Mouse (Mus musculus): ENCODE measurements at regions not wholly inside any gene's neighbourhood (a gene's known extent, or its start where the extent isn't known, plus 50 kb on each side); places are given as distances from the start of the nearest gene placed in this dataset.

GRCm38 (mm10) chr3:52576703-52577244, 308.6 kb downstream of the Foxo1 start:
- no peak for DNase-seq
- intact Hi-C loops (cut with DNase I; ENCODE audit: low total_unique reads), result no loop called here

- intact Hi-C loops (cut with DNase I; ENCODE audit: low total_unique reads), result no loop called here
- no peak for DNase-seq
These were observed 307.2 kb downstream of the Foxo1 start for GRCm38 (mm10) chr3:52575237-52575798.

- intact Hi-C loops (cut with DNase I; ENCODE audit: low total_unique reads), result no loop called here
- DNase-seq, result no peak
These were observed 306.2 kb downstream of the Foxo1 start for GRCm38 (mm10) chr3:52574341-52574740.

DNA sequence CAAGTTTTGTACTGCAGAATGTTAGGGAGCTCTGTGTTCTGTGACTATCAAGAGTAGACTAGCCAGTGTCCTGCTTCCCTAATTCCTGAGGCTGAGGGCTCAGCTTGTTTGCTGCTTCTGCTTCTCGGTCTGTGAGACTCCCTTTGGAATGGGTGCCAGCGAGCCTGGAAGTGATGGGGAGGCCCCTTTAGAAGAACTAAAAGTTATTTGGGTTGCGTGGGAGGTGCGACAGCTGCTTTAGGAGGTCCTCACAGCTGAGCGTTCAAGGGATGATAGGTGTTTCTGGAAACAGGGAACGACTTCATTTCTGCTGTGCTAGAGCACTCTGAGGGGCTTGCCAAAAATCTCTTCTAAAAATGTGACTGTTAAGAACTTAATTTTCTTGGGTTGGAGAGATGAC, 305.7 kb downstream of the Foxo1 start:
- peak; percentile 12 for DNase-seq
- intact Hi-C loops (cut with DNase I; ENCODE audit: low total_unique reads), result no loop called here

- no peak for DNase-seq
- intact Hi-C loops (cut with DNase I; ENCODE audit: low total_unique reads), result no loop called here
These were observed 304.7 kb downstream of the Foxo1 start for GRCm38 (mm10) chr3:52572514-52573485.

DNA sequence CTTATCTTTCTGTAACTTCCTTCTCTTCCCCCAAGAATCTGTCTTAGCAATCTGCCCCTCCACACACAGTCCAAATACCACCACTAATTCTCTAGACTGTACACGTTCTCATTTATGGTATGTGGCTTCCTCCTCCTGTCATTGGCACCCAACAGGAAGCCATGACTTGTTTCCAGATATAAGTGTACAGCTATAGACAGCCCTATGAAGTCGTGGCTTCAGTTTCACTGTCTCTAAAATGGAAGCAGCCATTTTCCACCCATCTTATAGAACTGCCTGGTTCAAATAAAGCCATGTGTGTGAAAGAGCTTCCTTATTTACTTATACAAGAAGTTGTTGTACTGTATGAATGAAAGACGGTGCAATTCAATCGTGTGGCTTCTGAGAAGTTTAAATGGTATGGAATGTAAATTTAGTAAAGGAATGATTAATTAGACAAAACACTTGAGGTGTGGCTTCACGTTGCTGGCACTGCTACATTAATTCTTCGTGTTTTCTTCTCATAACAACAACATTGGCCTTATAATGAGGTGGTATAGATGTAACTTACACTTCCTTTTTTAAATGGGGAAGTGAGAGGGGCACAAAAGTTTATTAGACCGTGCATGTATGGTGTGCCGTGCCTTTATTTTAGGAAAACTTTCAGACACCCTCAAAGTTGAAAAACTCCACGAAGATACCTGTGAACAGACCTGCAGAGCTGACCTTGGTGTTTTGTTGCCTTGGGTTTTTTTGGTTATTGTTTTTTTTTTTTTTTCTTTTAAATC, 299.7 kb downstream of the Foxo1 start:
- DNase-seq, result no peak
- intact Hi-C loops (cut with DNase I; ENCODE audit: low total_unique reads), result no loop called here

DNA sequence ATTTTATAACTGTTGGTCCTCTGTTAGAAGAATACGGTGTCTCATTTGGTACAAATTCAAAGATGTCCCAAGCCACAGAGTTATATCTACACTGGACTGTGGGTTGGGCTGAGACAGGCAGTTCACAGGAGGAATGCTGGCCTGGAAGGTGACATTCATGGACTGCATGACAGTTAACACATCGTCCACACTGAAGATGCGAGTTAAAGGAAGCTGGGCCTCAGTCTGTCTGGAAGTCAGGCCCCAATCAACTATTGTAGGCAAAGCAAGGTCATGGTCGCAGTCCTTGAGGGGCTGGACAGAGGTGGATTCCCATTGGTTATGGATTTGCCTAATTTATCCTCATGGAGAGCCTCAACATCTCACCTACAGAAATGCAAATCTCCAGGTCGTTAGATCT, 295.5 kb downstream of the Foxo1 start:
- intact Hi-C loops (cut with DNase I; ENCODE audit: low total_unique reads), result no loop called here
- no peak for DNase-seq

- intact Hi-C loops (cut with DNase I; ENCODE audit: low total_unique reads), result no loop called here
- DNase-seq, result no peak
These were observed 294.7 kb downstream of the Foxo1 start for GRCm38 (mm10) chr3:52562816-52563215.

DNA sequence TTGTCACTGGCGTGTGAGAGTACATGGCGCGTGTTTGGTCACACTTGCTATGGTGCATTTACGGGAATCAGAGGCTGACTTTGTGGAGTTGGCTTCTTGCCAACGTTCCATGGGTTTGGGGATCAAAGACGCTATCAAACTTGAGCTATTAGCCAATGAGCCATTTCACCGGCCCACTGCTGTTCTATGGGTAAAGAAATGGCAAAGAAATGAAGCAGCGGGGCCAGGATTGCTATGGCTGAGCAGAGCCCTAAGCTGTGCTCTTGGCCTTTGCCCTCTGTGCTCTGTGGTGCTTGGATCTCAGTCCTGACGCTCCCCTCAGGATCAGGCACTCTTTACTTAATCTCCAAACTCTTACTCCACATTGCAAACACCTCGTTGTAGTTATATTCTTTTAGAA, 291.3 kb downstream of the Foxo1 start:
- DNase-seq, result no peak
- intact Hi-C loops (cut with DNase I; ENCODE audit: low total_unique reads), result no loop called here

- no peak for DNase-seq
- intact Hi-C loops (cut with DNase I; ENCODE audit: low total_unique reads), result no loop called here
These were observed 290.6 kb downstream of the Foxo1 start for GRCm38 (mm10) chr3:52558765-52559164.

DNA sequence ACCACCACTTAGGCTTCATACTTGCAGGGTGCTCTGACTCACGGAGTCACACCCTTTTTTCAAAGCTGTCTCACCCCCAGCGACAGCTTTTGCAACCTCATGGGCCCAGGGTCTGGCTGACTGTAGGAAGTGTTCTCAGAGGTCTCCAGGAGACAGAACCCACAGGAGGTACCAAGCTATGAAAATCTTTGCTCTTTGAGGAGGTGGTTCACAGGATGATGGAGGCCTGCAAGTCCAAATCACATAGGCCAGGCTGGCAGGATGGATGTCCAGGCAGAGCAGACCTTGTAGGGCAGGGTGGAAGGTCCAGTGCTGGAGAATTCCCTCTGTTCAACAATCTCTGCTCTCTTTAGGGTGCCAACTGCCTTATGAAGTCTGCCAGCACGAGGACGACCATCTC, 289.2 kb downstream of the Foxo1 start:
- DNase-seq, result no peak
- intact Hi-C loops (cut with DNase I; ENCODE audit: low total_unique reads), result no loop called here

GRCm38 (mm10) chr3:52555038-52555437, 286.9 kb downstream of the Foxo1 start:
- no peak for DNase-seq

GRCm38 (mm10) chr3:52554490-52554889, 286.4 kb downstream of the Foxo1 start:
- intact Hi-C loops (cut with DNase I; ENCODE audit: low total_unique reads), result no loop called here

More at GRCm38 (mm10) chr3:52555038-52555437, 286.9 kb downstream of the Foxo1 start:
- intact Hi-C loops (cut with DNase I; ENCODE audit: low total_unique reads), result no loop called here

DNA sequence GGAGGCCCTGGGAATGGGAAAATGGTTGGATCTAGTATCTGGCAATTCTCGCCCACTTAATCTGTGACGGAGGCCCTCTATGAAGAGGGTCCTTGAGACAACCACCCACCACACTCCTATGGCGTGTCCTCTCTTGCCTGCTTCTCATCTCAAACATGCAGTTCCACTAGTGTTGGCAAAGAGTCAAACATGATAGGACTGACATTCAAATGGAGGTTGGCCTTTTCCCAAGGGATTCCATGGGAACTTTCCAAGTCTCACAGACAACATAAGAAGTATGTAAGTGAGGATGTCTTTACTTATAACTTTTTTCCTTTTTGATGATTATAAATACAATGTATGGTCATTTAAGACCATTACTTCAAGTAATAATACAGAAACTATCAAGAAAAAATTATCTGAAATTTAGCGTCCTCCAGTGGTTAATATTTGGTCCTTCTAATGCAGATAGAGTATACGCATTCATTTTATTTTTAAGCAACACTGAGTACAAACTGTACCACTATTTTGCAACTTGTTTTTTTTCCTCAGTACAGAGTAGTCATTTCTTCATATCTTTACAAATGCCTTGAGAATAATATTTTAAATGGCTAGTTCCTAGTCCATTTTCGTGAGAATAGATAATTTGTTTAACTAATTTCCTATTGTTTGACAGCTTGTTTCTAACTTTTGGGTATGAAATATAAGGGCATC, 280.2 kb downstream of the Foxo1 start:
- DNase-seq, result no peak
- intact Hi-C loops (cut with DNase I; ENCODE audit: low total_unique reads), result no loop called here

More at GRCm38 (mm10) chr3:52554490-52554889, 286.4 kb downstream of the Foxo1 start:
- no peak for DNase-seq

DNA sequence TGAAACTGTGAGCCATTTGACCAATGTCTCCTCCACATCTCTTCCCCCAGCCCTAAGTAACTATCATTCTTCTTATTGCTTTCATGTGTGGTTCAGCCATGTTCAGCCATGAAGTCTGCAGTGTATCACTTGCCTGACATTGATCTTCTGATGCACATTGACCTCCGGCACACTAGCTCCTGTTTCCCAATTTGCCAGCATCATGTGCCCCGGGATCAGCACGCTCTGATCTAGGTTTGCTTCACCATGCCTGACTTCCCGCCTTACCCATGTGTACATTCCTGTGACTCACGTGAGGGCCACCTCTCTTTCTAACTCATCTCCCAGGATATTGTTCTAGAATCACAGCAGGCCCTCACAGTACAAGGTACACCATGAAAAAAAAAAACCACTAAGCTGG, 277.9 kb downstream of the Foxo1 start:
- intact Hi-C loops (cut with DNase I; ENCODE audit: low total_unique reads), result no loop called here

GRCm38 (mm10) chr3:52543006-52543405, 274.9 kb downstream of the Foxo1 start:
- intact Hi-C loops (cut with DNase I; ENCODE audit: low total_unique reads), result no loop called here
- no peak for DNase-seq

More for the DNA sequence above, 277.9 kb downstream of the Foxo1 start:
- no peak for DNase-seq

- DNase-seq, result no peak
- intact Hi-C loops (cut with DNase I; ENCODE audit: low total_unique reads), result no loop called here
These were observed 272.8 kb downstream of the Foxo1 start for GRCm38 (mm10) chr3:52540862-52541380.

GRCm38 (mm10) chr3:52539813-52540378, 271.8 kb downstream of the Foxo1 start:
- intact Hi-C loops (cut with DNase I; ENCODE audit: low total_unique reads), result loop anchor here (10.0 kb wide), 1 partner anchor 45 kb away; no protein-coding TSS in a partner anchor
- DNase-seq, result no peak

GRCm38 (mm10) chr3:52538306-52538705, 270.2 kb downstream of the Foxo1 start:
- intact Hi-C loops (cut with DNase I; ENCODE audit: low total_unique reads), result loop anchor here (10.0 kb wide), 1 partner anchor 46 kb away; no protein-coding TSS in a partner anchor
- DNase-seq, result no peak
